Mouse (Mus musculus) MEL (cell line): ENCODE measurements at regions not wholly inside any gene's neighbourhood (a gene's known extent, or its start where the extent isn't known, plus 50 kb on each side); places are given as distances from the start of the nearest gene placed in this dataset.

Source experiments
- DNase-seq: peaks from one replicate; pipeline ENCODE4 v3.0.0; 2011; ENCODE audit warnings: low read depth, low spot score
- H3K27ac ChIP-seq: 2 replicates; pipeline ENCODE4 v1.5.1; 2012; ENCODE audit warnings: low read depth, mild to moderate bottlenecking, control low read depth, low read length, moderate library complexity; ENCODE audit not compliant: control insufficient read depth
- H3K27me3 ChIP-seq, 2 experiments: fragments of 150-350 bp in 1 of 2; sonication (generic) in 1 of 2; 2 replicates each; pipeline ENCODE4 v1.6.1; 2012; ENCODE audit warnings: low read length in 2 of 2, mild to moderate bottlenecking in 2 of 2, improper control_type of control experiment in 1 of 2, moderate library complexity in 1 of 2; ENCODE audit not compliant: insufficient read depth in 2 of 2, control insufficient read depth in 1 of 2
- H3K36me3 ChIP-seq, 2 experiments: 2 replicates each; pipeline ENCODE4 v1.6.1; 2012 to 2014; ENCODE audit warnings: low read length in 2 of 2, improper control_type of control experiment in 1 of 2, inconsistent platforms in 1 of 2, mild to moderate bottlenecking in 1 of 2; ENCODE audit not compliant: insufficient read depth in 2 of 2, control insufficient read depth in 1 of 2
- H3K4me1 ChIP-seq, 2 experiments: fragments of 150-350 bp in 1 of 2; sonication (generic) in 1 of 2; 2 replicates each; pipeline ENCODE4 v1.6.1; 2012; ENCODE audit warnings: low read length in 2 of 2, improper control_type of control experiment in 1 of 2, mild to moderate bottlenecking in 1 of 2; ENCODE audit not compliant: insufficient read depth in 2 of 2, control insufficient read depth in 1 of 2
- H3K4me3 ChIP-seq, 2 experiments: fragments of 150-350 bp in 1 of 2; sonication (generic) in 1 of 2; 2 replicates each; pipeline ENCODE4 v1.5.1; 2012; ENCODE audit warnings: low read depth in 2 of 2, low read length in 2 of 2, mild to moderate bottlenecking in 2 of 2, moderate library complexity in 2 of 2, control low read depth in 1 of 2, improper control_type of control experiment in 1 of 2; ENCODE audit not compliant: control insufficient read depth in 1 of 2, insufficient read depth in 1 of 2
- H3K79me2 ChIP-seq: 2 replicates; pipeline ENCODE4 v1.6.1; 2012; ENCODE audit warnings: mild to moderate bottlenecking, low read length, moderate library complexity; ENCODE audit not compliant: control insufficient read depth, poor library complexity, insufficient read depth
- H3K9ac ChIP-seq: 2 replicates; pipeline ENCODE4 v1.6.1; 2012; ENCODE audit warnings: low read depth, mild to moderate bottlenecking, control low read depth, low read length, moderate library complexity; ENCODE audit not compliant: control insufficient read depth, poor library complexity, severe bottlenecking
- H3K9me3 ChIP-seq: fragments of 150-350 bp; sonication (generic); replicated peaks from 2 replicates; pipeline ENCODE4 v1.6.1; 2012; ENCODE audit warnings: mild to moderate bottlenecking, low read length, improper control_type of control experiment, moderate library complexity; ENCODE audit not compliant: insufficient read depth
- BHLHE40 ChIP-seq: IDR thresholded peaks from 2 replicates; pipeline ENCODE4 v1.6.1; 2012; ENCODE audit warnings: low read depth, mild to moderate bottlenecking, inconsistent platforms, low read length, improper control_type of control experiment, borderline replicate concordance
- CHD1 ChIP-seq: IDR thresholded peaks from 2 replicates; pipeline ENCODE4 v1.6.1; 2012; ENCODE audit warnings: low read depth, mild to moderate bottlenecking, inconsistent platforms, low read length, improper control_type of control experiment
- CHD2 ChIP-seq: IDR thresholded peaks from 2 replicates; pipeline ENCODE4 v1.6.1; 2011; ENCODE audit warnings: low read length, improper control_type of control experiment
- ELF1 ChIP-seq: IDR thresholded peaks from 2 replicates; pipeline ENCODE4 v1.6.1; 2014; ENCODE audit warnings: low read depth, mild to moderate bottlenecking, inconsistent platforms, low read length, improper control_type of control experiment, moderate library complexity
- EP300 ChIP-seq, 2 experiments: IDR thresholded peaks; 2 replicates each; pipeline ENCODE4 v1.6.1; 2011; ENCODE audit warnings: improper control_type of control experiment in 2 of 2, low read length in 2 of 2, low read depth in 1 of 2, mild to moderate bottlenecking in 1 of 2
- ETS1 ChIP-seq: IDR thresholded peaks from 2 replicates; pipeline ENCODE4 v1.6.1; 2012; ENCODE audit warnings: low read depth, mild to moderate bottlenecking, inconsistent platforms, low read length, improper control_type of control experiment, moderate library complexity
- GABPA ChIP-seq: IDR thresholded peaks from 2 replicates; pipeline ENCODE4 v1.6.1; 2012; ENCODE audit warnings: low read depth, mild to moderate bottlenecking, inconsistent platforms, low read length, improper control_type of control experiment, moderate library complexity
- GATA1 ChIP-seq: IDR thresholded peaks from 2 replicates; pipeline ENCODE4 v1.6.1; 2011; ENCODE audit warnings: low read depth, low read length, improper control_type of control experiment
- JUND ChIP-seq: IDR thresholded peaks from 2 replicates; pipeline ENCODE4 v1.6.1; 2011; ENCODE audit warnings: low read depth, mild to moderate bottlenecking, improper control_type of control experiment, low read length
- MAX ChIP-seq: IDR thresholded peaks from 2 replicates; pipeline ENCODE4 v1.6.1; 2011; ENCODE audit warnings: low read length, improper control_type of control experiment
- MEF2A ChIP-seq: IDR thresholded peaks from 2 replicates; pipeline ENCODE4 v1.6.1; 2014; ENCODE audit warnings: low read depth, mild to moderate bottlenecking, inconsistent platforms, low read length, improper control_type of control experiment; ENCODE audit not compliant: poor library complexity, insufficient replicate concordance, severe bottlenecking; ENCODE audit errors: extremely low read depth
- MYB ChIP-seq: IDR thresholded peaks from 2 replicates; pipeline ENCODE4 v1.6.1; 2011; ENCODE audit warnings: mild to moderate bottlenecking, low read depth, low read length, improper control_type of control experiment
- NELFE ChIP-seq: IDR thresholded peaks from 2 replicates; pipeline ENCODE4 v1.6.1; 2011; ENCODE audit warnings: low read depth, low read length, improper control_type of control experiment
- NRF1 ChIP-seq: IDR thresholded peaks from 2 replicates; pipeline ENCODE4 v1.6.1; 2014; ENCODE audit warnings: low read depth, mild to moderate bottlenecking, inconsistent platforms, low read length, improper control_type of control experiment, moderate library complexity; ENCODE audit not compliant: poor library complexity, insufficient read depth, severe bottlenecking
- POLR2AphosphoS2 ChIP-seq: IDR thresholded peaks from 2 replicates; pipeline ENCODE4 v1.6.1; 2011; ENCODE audit warnings: low read length, improper control_type of control experiment
- POLR2AphosphoS5 ChIP-seq: IDR thresholded peaks from 2 replicates; pipeline ENCODE4 v1.6.1; 2012; ENCODE audit warnings: low read depth, borderline replicate concordance, mild to moderate bottlenecking, inconsistent platforms, low read length, moderate library complexity, mixed read lengths
- SIN3A ChIP-seq: IDR thresholded peaks from 2 replicates; pipeline ENCODE4 v1.6.1; 2012; ENCODE audit warnings: low read length, improper control_type of control experiment, inconsistent platforms
- SMC3 ChIP-seq: IDR thresholded peaks from 2 replicates; pipeline ENCODE4 v1.6.1; 2011; ENCODE audit warnings: low read depth, low read length, improper control_type of control experiment
- TBP ChIP-seq: IDR thresholded peaks from 2 replicates; pipeline ENCODE4 v1.8.0; 2011; ENCODE audit warnings: low read depth, low read length, improper control_type of control experiment
- TCF12 ChIP-seq: IDR thresholded peaks from 2 replicates; pipeline ENCODE4 v1.6.1; 2014; ENCODE audit warnings: low read depth, mild to moderate bottlenecking, inconsistent platforms, low read length, improper control_type of control experiment, moderate library complexity
- USF2 ChIP-seq, 2 experiments: IDR thresholded peaks; 2 replicates each; pipeline ENCODE4 v1.6.1; 2011 to 2012; ENCODE audit warnings: improper control_type of control experiment in 2 of 2, low read length in 2 of 2, borderline replicate concordance in 1 of 2, inconsistent platforms in 1 of 2, low read depth in 1 of 2, mild to moderate bottlenecking in 1 of 2; ENCODE audit not compliant: insufficient read depth in 1 of 2
- ZC3H11A ChIP-seq: IDR thresholded peaks from 2 replicates; pipeline ENCODE4 v1.6.1; 2012; ENCODE audit warnings: low read depth, mild to moderate bottlenecking, inconsistent platforms, low read length, improper control_type of control experiment
- ZKSCAN1 ChIP-seq: IDR thresholded peaks from 2 replicates; pipeline ENCODE4 v1.6.1; 2012; ENCODE audit warnings: low read depth, mild to moderate bottlenecking, inconsistent platforms, low read length, improper control_type of control experiment, moderate library complexity

GRCm38 (mm10) chr8:98613834-98614428 is 802.3 kb downstream of the Cdh8 start:
- DNase-seq: no peak
- no peaks in the 10 kb centered on the region for H3K79me2 ChIP-seq
- no peak overlapping the region for H3K9ac ChIP-seq
- no peaks in the 10 kb centered on the region for H3K4me1 ChIP-seq
- no peak overlapping the region for H3K4me3 ChIP-seq
- no peak overlapping the region for H3K27ac ChIP-seq
- no peaks in the 10 kb centered on the region for H3K9me3 ChIP-seq
- TF ChIP-seq GATA1 (no peak), ETS1 (no peak), JUND (no peak), CHD2 (no peak), POLR2AphosphoS5 (no peak), USF2 (IDR thresholded peaks at IDR 0.05; ENCODE audit: borderline replicate concordance in 1 of 2, insufficient read depth in 1 of 2, low read depth in 1 of 2, low read length in 2 of 2) (no peak), ELF1 (no peak), ZKSCAN1 (no peak), GABPA (no peak), TCF12 (no peak), SMC3 (no peak)
- no peaks in the 10 kb centered on the region for H3K36me3 ChIP-seq
- no peaks in the 10 kb centered on the region for H3K27me3 ChIP-seq

- Histone ChIP-seq H3K9ac (no peak overlapping the region), H3K27me3 (no peaks in the 10 kb centered on the region), H3K36me3 (no peaks in the 10 kb centered on the region), H3K79me2 (no peaks in the 10 kb centered on the region), H3K4me1 (no peaks in the 10 kb centered on the region), H3K4me3 (no peak overlapping the region), H3K27ac (no peak overlapping the region), H3K9me3 (no peaks in the 10 kb centered on the region)
- DNase-seq: no peak
- TF ChIP-seq EP300 (IDR thresholded peaks at IDR 0.05; ENCODE audit: low read depth in 1 of 2, low read length in 2 of 2) (no peak), ZC3H11A (no peak), NRF1 (no peak), ZKSCAN1 (no peak), NELFE (no peak), MYB (no peak), POLR2AphosphoS2 (no peak), CHD1 (no peak), MAX (no peak), CHD2 (no peak), USF2 (IDR thresholded peaks at IDR 0.05; ENCODE audit: borderline replicate concordance in 1 of 2, insufficient read depth in 1 of 2, low read depth in 1 of 2, low read length in 2 of 2) (no peak), ETS1 (no peak), TBP (no peak), SIN3A (no peak), MEF2A (no peak), ELF1 (no peak), BHLHE40 (no peak)
Observed at GRCm38 (mm10) chr8:98572597-98573514, 843.4 kb downstream of the Cdh8 start.
